Mouse (Mus musculus): ENCODE data around the gene Slc9a9.

Slc9a9 gene

DNA sequence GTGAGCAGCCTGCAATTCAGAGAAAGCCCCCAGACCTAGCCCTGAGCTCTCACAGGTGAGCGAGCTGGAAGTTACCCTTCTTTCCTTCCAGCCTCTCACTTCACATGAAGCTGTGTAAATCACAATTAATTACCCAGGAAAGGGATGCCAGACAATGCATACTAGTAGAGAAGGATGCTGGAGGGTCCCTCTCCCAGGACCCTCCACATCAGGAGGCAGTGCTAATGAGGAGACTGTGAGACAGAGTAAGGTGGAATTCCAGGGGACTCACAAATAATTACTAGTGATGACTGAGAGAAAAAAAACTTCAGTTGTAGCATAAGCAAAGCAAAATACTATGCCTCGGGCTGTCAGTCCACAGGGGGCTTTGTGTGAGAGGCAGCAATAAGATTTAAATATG is 492.0 kb downstream of the Slc9a9 start:
- DNase-seq: no peak

- peak in 1 of 2 experiments; percentile 48 for DNase-seq
These were observed 496.5 kb downstream of the Slc9a9 start for GRCm38 (mm10) chr9:95166224-95166623.

GRCm38 (mm10) chr9:95167806-95168205 is 498.1 kb downstream of the Slc9a9 start:
- DNase-seq: no peak

DNA sequence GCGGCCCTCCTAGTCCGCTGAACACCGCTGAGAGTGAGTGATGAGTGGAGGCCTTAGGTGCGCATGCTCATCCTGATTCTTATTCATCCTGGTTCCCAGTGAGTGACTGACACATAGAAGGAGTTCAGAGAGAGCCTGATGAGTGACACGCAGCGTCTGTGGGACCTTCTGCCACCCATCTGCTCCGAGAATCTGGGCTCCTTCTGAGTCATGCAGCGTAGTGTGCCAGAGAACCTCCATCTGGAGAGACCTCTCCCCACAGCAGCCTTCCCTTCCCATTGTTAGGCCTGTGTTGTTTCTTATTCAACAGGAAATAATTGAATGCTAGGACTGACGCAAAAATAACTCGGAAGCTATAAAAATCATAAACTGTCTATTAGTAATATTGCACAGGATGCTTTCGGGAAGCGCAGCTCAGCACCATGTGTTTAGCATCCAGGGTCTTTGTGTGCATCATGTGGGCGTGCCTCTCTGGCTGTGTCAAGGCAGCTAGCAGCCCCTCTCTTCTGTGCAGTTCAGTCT is 498.8 kb downstream of the Slc9a9 start:
- peak in 1 of 2 experiments; percentile 18 for DNase-seq

- DNase-seq: no peak
These were observed 508.5 kb downstream of the Slc9a9 start for GRCm38 (mm10) chr9:95178170-95178569.

GRCm38 (mm10) chr9:95180005-95180404 is 510.3 kb downstream of the Slc9a9 start:
- no peak for DNase-seq

GRCm38 (mm10) chr9:95180569-95180968 is 510.9 kb downstream of the Slc9a9 start:
- DNase-seq: no peak

DNA sequence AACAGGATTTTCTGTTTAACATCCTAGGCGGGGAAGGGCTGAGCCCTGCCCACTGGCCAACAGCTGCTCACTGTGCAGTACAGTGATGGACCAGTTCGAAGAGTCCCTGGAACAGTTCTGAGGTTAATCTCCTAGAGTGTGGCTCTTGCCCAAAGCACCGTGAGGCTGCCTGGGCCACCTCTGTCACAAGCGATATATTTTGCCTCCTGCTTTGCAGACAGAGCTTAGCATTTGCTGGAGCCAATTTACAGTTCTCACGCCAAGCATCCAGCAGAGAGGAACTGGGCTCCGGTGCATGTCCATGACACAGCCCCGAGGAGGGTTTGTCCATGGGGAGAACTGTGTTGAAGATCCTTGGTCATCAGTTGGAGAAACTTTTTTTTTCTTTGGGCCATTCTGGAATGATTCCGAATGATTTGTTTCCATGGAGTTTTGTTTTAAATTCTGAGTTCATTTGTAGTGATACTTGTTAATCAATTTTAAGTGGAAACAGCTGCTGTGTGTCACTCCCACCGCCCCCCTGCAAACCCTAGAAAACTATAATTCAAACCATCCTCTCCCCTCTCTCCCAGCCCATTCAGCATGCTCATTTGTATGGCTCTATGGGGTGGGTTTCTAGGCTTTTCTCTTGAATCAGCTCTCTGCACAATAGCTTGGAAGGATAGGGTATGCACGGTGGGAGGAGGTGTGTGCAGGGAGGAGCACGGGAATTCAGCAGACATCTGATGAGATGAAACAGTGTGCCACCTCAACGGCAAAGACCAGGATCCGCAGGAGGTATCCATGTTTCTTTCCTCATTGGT is 511.7 kb downstream of the Slc9a9 start:
- DNase-seq: no peak

DNA sequence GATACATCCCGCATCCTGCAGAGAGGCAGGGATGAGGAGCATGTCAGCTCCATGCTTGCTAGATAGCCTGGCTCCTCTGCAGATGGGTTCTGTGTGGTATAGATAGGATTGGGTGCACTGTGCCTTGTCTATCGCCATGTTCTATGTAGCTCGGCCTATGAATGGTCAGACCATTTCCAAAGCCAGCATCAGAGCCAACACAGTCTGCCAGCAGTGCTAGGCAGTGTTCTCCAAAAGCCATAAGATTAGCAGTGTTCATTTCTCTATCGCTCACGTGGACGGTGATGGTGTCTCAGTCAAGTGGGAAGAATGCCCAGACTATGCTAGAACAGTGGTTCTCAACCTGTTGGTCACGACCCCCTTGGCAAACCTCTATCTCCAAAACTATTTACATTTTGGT is 512.6 kb downstream of the Slc9a9 start:
- no peak for DNase-seq

- DNase-seq: peak in 1 of 2 experiments; percentile 41
These were observed 514.7 kb downstream of the Slc9a9 start for GRCm38 (mm10) chr9:95184453-95184852.

GRCm38 (mm10) chr9:95185840-95186239 is 516.1 kb downstream of the Slc9a9 start:
- DNase-seq: no peak

- DNase-seq: peak in 1 of 2 experiments; percentile 46
These were observed 516.9 kb downstream of the Slc9a9 start for GRCm38 (mm10) chr9:95186386-95187289.

- DNase-seq: peak; percentile 40 to 54
These were observed 518.9 kb downstream of the Slc9a9 start for GRCm38 (mm10) chr9:95188362-95189217.

DNA sequence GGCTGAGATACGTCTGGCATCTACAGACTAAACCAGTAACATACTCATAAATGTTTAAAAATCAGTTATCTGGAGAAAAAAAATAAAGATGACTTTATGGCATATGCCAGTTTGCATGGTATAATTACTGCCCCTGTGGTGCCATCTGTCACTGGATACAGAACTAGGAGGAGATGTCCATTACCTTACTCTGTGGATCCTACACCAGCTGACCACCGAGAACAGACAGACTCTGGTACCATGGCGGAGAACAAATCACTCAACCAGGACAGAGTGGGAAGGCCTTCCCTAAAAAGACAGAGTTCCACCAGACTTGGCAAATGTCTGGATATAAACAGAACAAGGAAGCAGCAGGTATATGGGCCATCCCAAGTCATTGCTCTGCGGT is 519.5 kb downstream of the Slc9a9 start:
- no peak for DNase-seq

- DNase-seq: no peak
These were observed 521.7 kb downstream of the Slc9a9 start for GRCm38 (mm10) chr9:95191442-95191841.

GRCm38 (mm10) chr9:95192901-95193532 is 523.3 kb downstream of the Slc9a9 start:
- DNase-seq: no peak

DNA sequence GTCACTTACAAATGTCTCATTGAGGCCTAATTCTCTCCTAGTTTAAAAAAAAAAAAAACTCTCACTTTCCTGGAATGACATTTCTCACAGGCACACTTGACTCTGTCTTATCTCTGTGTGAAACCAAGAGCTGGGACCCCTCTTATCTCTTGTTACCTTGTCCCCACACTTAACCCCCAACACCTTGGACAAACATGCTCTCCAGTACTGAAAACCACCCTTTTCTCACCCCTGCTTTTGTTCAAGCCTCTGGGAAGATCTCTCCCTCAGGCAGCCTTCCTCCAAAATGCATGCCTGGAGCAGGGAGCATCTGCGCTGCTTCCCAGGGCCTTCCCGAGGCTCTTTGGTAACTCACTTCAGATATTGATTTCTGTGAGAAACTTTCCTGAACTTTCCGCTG is 524.0 kb downstream of the Slc9a9 start:
- DNase-seq: no peak

DNA sequence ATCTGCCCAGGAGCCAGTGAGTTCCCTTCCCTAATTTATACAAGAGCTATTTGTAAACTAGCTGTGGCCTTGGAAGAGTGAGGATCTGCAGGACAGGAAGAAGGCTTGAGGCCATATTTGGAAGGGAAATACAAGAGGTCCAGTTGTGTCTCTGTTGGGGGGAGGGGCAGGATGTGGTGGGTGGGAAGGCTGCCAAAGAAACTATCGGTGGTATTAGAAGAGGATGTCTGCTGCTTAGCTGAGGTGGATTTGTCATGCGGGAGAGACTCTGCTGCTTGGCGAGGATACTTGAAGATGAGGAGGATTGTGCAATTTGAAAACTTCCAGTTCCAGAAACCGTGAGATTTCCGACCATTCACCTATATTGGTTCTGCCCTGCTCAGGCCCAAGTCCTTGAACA is 524.4 kb downstream of the Slc9a9 start:
- peak; percentile 79 to 81 for DNase-seq

- no peak for DNase-seq
These were observed 538.0 kb downstream of the Slc9a9 start for GRCm38 (mm10) chr9:95207661-95208060.

DNA sequence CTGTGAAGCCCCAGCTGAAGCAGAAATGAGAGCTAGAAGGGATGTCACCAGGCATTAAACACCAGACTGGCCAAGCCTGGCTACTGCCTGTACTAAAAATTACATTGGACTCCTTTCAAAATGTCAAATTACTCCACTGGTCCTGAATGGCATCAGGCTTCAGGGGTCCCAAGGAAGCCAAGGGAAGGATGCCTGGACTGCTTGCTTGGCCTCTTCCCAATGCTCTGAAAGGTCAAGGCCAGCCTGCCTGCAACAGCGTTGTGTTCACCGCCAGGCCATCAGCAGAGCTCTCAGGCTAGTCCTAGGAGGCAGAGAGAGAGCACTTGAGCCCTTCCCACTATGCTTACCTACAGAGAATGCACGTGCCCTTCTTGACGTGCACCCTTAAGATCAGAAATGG is 539.0 kb downstream of the Slc9a9 start:
- no peak for DNase-seq

GRCm38 (mm10) chr9:95220009-95220408 is 550.3 kb downstream of the Slc9a9 start:
- DNase-seq: peak; percentile 69 to 73

DNA sequence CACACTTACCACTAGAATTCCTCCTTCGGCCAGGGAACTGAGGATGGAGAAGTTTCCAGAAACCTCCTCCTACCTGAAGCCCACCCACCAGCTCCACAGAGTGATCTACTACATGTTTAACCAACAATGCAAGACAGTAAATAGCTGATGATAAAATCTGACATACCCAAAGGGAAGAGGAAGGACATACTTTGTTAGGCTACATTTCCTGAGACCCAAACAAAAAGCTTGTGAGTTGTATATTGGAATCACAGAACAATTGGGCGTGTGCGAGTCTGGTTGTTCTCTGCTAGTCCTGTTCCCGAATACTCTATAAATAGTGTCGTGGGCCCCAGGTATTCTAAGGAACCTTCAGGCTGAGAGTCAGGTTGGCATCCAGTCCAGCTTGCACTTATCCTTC is 551.6 kb downstream of the Slc9a9 start:
- peak in 1 of 2 experiments; percentile 13 for DNase-seq
